ENCODE assay signal across 9 mouse cellular contexts in genomic region chr5:101288358-101288757, GRCm38 (mm10).
DNase-seq lines count a peak whose midpoint lies in the region; ATAC-seq and TF ChIP-seq lines count a peak whose summit lies in the region.
"Had no signal": no experiment of that assay in that cellular context is flagged by ENCODE, and none has a peak within 500 bp of the region (broad histone marks: within the 10 kb centered on the region; RNA-seq: fewer than 3 reads in every experiment).

No protein-coding gene starts in this region.

- DNase-seq in forebrain, postnatal 0 days = no peak
- DNase-seq in neural tube, embryonic 10.5 days (ENCODE audit: extremely low spot score, low spot score) = peak; percentile 34
- peak; percentile 22 for DNase-seq in brain, embryonic 14.5 days (ENCODE audit: low read depth)
- DNase-seq in layer of hippocampus, adult 9-11 months = peak; percentile 5
- DNase-seq in retina, embryonic 14.5 days (ENCODE audit: low spot score) = peak; percentile 63
- DNase-seq in c-Kit-positive CD71-positive TER-119-positive erythroid progenitor cells, embryonic 14.5 days (ENCODE audit: low spot score) = no peak

- H3K36me3 ChIP-seq in forebrain, postnatal 0 days (ENCODE audit: insufficient read depth) = no peaks in the 10 kb centered on the region
- H3K36me3 ChIP-seq in forebrain, embryonic 12.5 days (replicated peaks) = no peaks in the 10 kb centered on the region
- no peaks in the 10 kb centered on the region for H3K36me3 ChIP-seq in neural tube, embryonic 15.5 days
- H3K36me3 ChIP-seq: heart, embryonic 13.5 days had no signal

- no peak overlapping the region for H3K27ac ChIP-seq in forebrain, postnatal 0 days (ENCODE audit: low read depth, low read length)
- no peak overlapping the region for H3K27ac ChIP-seq in forebrain, embryonic 12.5 days
- no peak overlapping the region for H3K27ac ChIP-seq in neural tube, embryonic 15.5 days (replicated peaks)
- H3K27ac ChIP-seq: heart, embryonic 13.5 days had no signal

- H3K4me1 ChIP-seq in forebrain, postnatal 0 days (ENCODE audit: insufficient read depth) = no peaks in the 10 kb centered on the region
- no peaks in the 10 kb centered on the region for H3K4me1 ChIP-seq in forebrain, embryonic 12.5 days
- H3K4me1 ChIP-seq in neural tube, embryonic 15.5 days = no peaks in the 10 kb centered on the region
- H3K4me1 ChIP-seq: heart, embryonic 13.5 days had no signal

- no peak overlapping the region for H3K4me2 ChIP-seq in forebrain, postnatal 0 days (ENCODE audit: low read depth)
- H3K4me2 ChIP-seq in forebrain, embryonic 12.5 days = no peak overlapping the region
- no peak overlapping the region for H3K4me2 ChIP-seq in neural tube, embryonic 15.5 days
- H3K4me2 ChIP-seq: heart, embryonic 13.5 days had no signal

- 64% methylated on average over 6 of the region's 6 CpGs for WGBS in forebrain, postnatal 0 days
- WGBS in forebrain, embryonic 12.5 days = 56% methylated on average over 6 of the region's 6 CpGs
- 70% methylated on average over 6 of the region's 6 CpGs for WGBS in neural tube, embryonic 15.5 days

- TF ChIP-seq POLR2A in brain, embryonic 14.5 days (IDR thresholded peaks at IDR 0.05; ENCODE audit: borderline replicate concordance, extremely low read depth, insufficient read depth, insufficient read length, poor library complexity, severe bottlenecking) = no peak

- H3K27me3 ChIP-seq in forebrain, postnatal 0 days (ENCODE audit: insufficient read depth, low read length) = no peaks in the 10 kb centered on the region
- H3K27me3 ChIP-seq in forebrain, embryonic 12.5 days = no peaks in the 10 kb centered on the region; the same call in 1 of the 2 replicates
- H3K27me3 ChIP-seq in neural tube, embryonic 15.5 days (replicated peaks) = peaks cover 18% of the 10 kb centered on the region
- H3K27me3 ChIP-seq: heart, embryonic 13.5 days had no signal

- TF ChIP-seq CTCF in forebrain, postnatal 0 days (IDR thresholded peaks at IDR 0.05; ENCODE audit: low read depth) = peak; percentile 54
- TF ChIP-seq CTCF in brain, embryonic 14.5 days (IDR thresholded peaks at IDR 0.05; ENCODE audit: borderline replicate concordance, extremely low read depth, insufficient read depth, insufficient read length) = peak; percentile 55

- H3K9me3 ChIP-seq in forebrain, postnatal 0 days (ENCODE audit: low read length) = no peaks in the 10 kb centered on the region
- H3K9me3 ChIP-seq in forebrain, embryonic 12.5 days = no peaks in the 10 kb centered on the region
- H3K9me3 ChIP-seq in neural tube, embryonic 15.5 days (replicated peaks) = no peaks in the 10 kb centered on the region
- H3K9me3 ChIP-seq: heart, embryonic 13.5 days had no signal

- no peak overlapping the region for H3K4me3 ChIP-seq in forebrain, postnatal 0 days (ENCODE audit: low read depth, low read length)
- H3K4me3 ChIP-seq in forebrain, embryonic 12.5 days (replicated peaks) = no peak overlapping the region
- H3K4me3 ChIP-seq in neural tube, embryonic 15.5 days (replicated peaks) = no peak overlapping the region
- H3K4me3 ChIP-seq: heart, embryonic 13.5 days had no signal

- H3K9ac ChIP-seq in forebrain, postnatal 0 days = no peak overlapping the region
- H3K9ac ChIP-seq in forebrain, embryonic 12.5 days = no peak overlapping the region
- no peak overlapping the region for H3K9ac ChIP-seq in neural tube, embryonic 15.5 days (replicated peaks)
- H3K9ac ChIP-seq: heart, embryonic 13.5 days had no signal

- no peak for ATAC-seq in forebrain, postnatal 0 days
- ATAC-seq in forebrain, embryonic 12.5 days (ENCODE audit: low FRiP score) = no peak
- no peak for ATAC-seq in neural tube, embryonic 15.5 days (ENCODE audit: low FRiP score)

Comparison
In these comparisons a context has a peak if more than half of its experiments do, and no peak if none do; other contexts are left out.
1. DNase-seq: peak in neural tube, embryonic 10.5 days (single experiment), brain, embryonic 14.5 days (single experiment), layer of hippocampus, adult 9-11 months (single experiment) and retina, embryonic 14.5 days (single experiment); none in forebrain, postnatal 0 days (single experiment) and c-Kit-positive CD71-positive TER-119-positive erythroid progenitor cells, embryonic 14.5 days (single experiment).